8 mouse cellular contexts compared by ENCODE assay signal in the genomic region with DNA sequence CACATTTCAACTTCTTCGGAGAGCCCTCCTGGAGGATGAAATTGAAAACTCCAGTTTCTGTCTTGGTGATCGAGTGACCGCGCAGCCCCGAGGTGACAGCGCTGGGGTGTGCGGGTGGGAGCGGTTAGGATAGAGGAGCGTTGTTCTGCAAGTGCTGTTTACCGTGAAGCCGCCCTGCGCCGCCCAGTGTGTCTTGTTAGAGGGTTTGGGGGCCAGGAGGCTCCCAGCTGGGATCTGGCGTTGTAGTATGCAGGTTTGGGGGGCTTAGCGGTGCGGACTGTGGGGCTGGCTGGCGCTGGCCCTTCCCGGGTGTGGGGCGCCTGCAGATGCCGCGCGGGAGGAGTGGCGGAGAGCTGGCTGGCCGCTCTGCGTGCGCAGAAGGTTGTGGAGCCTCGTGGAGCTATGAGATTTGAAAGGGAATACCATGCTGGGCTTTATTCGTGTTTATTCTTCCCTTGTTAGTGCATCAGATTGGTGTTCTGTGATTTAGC. TPM values are rescaled to one million over a fixed set of nuclear protein-coding genes. Genes with fewer than 3 reads are reported as not detected.
DNase-seq lines count a peak whose midpoint lies in the region; ATAC-seq and TF ChIP-seq lines count a peak whose summit lies in the region.

No protein-coding gene starts in this region.

- peak; percentile 49 to 59 for DNase-seq in adrenal gland, adult 18-20 months (ENCODE audit: low spot score in 2 of 2)
- no peak for DNase-seq in adrenal gland, postnatal 4 days (ENCODE audit: low spot score in 2 of 2)
- peak; percentile 5 for DNase-seq in T-cell, adult 2 months (ENCODE audit: low spot score)
- peak; percentile 34 for DNase-seq in heart, postnatal 25 days (ENCODE audit: low spot score)
- peak; percentile 37 to 53 for DNase-seq in layer of hippocampus, postnatal 25 days (ENCODE audit: extremely low spot score in 1 of 2, low spot score in 1 of 2)
- peak; percentile 46 for DNase-seq in lung, postnatal 36 days

- no peaks in the 10 kb centered on the region for H3K27me3 ChIP-seq in embryonic facial prominence, embryonic 12.5 days
- H3K27me3 ChIP-seq in testis, adult 2 months (ENCODE audit: control insufficient read depth, insufficient read depth, low read length) = no peaks in the 10 kb centered on the region

- H3K4me3 ChIP-seq in embryonic facial prominence, embryonic 12.5 days = peak overlapping the region; percentile 83
- H3K4me3 ChIP-seq in testis, adult 2 months (ENCODE audit: control insufficient read depth, low read depth, low read length) = peak overlapping the region; percentile 86

- H3K4me1 ChIP-seq in embryonic facial prominence, embryonic 12.5 days = peaks cover 55% of the 10 kb centered on the region
- H3K4me1 ChIP-seq in testis, adult 2 months (ENCODE audit: control insufficient read depth, insufficient read depth, low read length) = peaks cover 10% of the 10 kb centered on the region

- peak; percentile 2; the same call in 1 of the 2 replicates for ATAC-seq in embryonic facial prominence, embryonic 12.5 days (ENCODE audit: insufficient number of reproducible peaks, insufficient read depth, low FRiP score, low TSS enrichment)

- no peak for TF ChIP-seq POLR2A in testis, adult 2 months (IDR thresholded peaks at IDR 0.05; ENCODE audit: control insufficient read depth, low read depth, low read length)

- intact Hi-C loops in heart, postnatal 25 days (cut with DNase I) = loop anchor here (2.0 to 5.0 kb wide), 3 partner anchors 66 to 324 kb away; no protein-coding TSS in a partner anchor

- H3K9me3 ChIP-seq in embryonic facial prominence, embryonic 12.5 days = no peaks in the 10 kb centered on the region

- under 1% methylated on average over 27 of the region's 28 CpGs for WGBS in embryonic facial prominence, embryonic 12.5 days

- H3K36me3 ChIP-seq in embryonic facial prominence, embryonic 12.5 days = no peaks in the 10 kb centered on the region
- no peaks in the 10 kb centered on the region for H3K36me3 ChIP-seq in testis, adult 2 months (ENCODE audit: control insufficient read depth, insufficient read depth, low read length)

- H3K4me2 ChIP-seq in embryonic facial prominence, embryonic 12.5 days (replicated peaks) = peak overlapping the region; percentile 64

- H3K27ac ChIP-seq in embryonic facial prominence, embryonic 12.5 days = peak overlapping the region; percentile 84
- no peak overlapping the region; the same call in 1 of the 2 replicates for H3K27ac ChIP-seq in testis, adult 2 months (ENCODE audit: control insufficient read depth, insufficient read depth, low read depth, low read length)

- peak overlapping the region; percentile 86 for H3K9ac ChIP-seq in embryonic facial prominence, embryonic 12.5 days

- no peak for TF ChIP-seq CTCF in testis, adult 2 months (IDR thresholded peaks at IDR 0.05; ENCODE audit: control insufficient read depth, insufficient read depth, insufficient replicate concordance, low read depth, low read length)

RNA-seq across cellular contexts. Expression of a gene that starts 0.7 kb away (rescaled TPM):
- 10 to 100 TPM; 19.4 to 21.1 TPM for total RNA-seq in adrenal gland, adult 18-20 months (2021)
- 10 to 100 TPM; 19.2 to 22.6 TPM for total RNA-seq in adrenal gland, postnatal 4 days (2021)
- polyA plus RNA-seq in embryonic facial prominence, embryonic 12.5 days (2016; fragmentation: Nextera tagmentation; extraction: Ambion mirVana) = 25.7 and 27.4 TPM in 2 replicates
- 10 to 100 TPM; 10.5 to 13.2 TPM for total RNA-seq in heart, postnatal 25 days (2021)
- 10 to 100 TPM; 28.3 to 29.3 TPM for total RNA-seq in layer of hippocampus, postnatal 25 days (2021)
- polyA plus RNA-seq in testis, adult 2 months (2012; rRNA removed) = 2.6 and 3.0 TPM in 2 replicates

Comparison
In these comparisons a context has a peak if more than half of its experiments do, and no peak if none do; other contexts are left out.
1. DNase-seq: peak in adrenal gland, adult 18-20 months (2 of 2), T-cell, adult 2 months (single experiment), heart, postnatal 25 days (single experiment), layer of hippocampus, postnatal 25 days (2 of 2) and lung, postnatal 36 days (single experiment); none in adrenal gland, postnatal 4 days (0 of 2).